Mouse (Mus musculus): ENCODE data around the gene Sirpa.

DNA sequence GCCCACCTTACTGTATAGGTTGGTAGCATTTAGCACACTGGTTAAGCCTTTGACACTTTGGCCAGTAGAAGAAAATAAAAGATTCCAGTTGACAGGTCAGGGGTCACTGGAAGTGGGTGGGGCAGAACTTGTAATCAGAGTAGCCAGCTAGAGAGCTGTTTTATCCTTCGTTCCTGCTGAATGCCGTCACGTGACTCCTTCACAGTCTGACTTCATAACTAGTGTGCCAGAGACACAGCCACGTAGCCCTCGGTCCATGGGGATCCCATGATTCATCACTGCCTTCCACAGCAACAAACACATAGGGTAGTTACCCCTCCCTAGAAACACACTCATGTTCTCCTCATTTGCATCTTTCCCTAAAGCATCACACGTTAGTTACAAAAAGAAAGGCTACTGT is 11.4 kb downstream of the Sirpa start:
- TF ChIP-seq CTCF (IDR thresholded peaks at IDR 0.05 in 2 of 3, conservative IDR thresholded peaks at IDR 0.05 in 1 of 3; ENCODE audit: control insufficient read depth in 1 of 3, insufficient read depth in 1 of 3, low read depth in 2 of 3, low read length in 3 of 3, poor library complexity in 1 of 3, severe bottlenecking in 1 of 3) (no peak), MAX (IDR thresholded peaks at IDR 0.05; ENCODE audit: low read length) (no peak)
